Mouse (Mus musculus): Measurements from ENCODE around the gene 4933430I17Rik.

Gene 4933430I17Rik

DNA sequence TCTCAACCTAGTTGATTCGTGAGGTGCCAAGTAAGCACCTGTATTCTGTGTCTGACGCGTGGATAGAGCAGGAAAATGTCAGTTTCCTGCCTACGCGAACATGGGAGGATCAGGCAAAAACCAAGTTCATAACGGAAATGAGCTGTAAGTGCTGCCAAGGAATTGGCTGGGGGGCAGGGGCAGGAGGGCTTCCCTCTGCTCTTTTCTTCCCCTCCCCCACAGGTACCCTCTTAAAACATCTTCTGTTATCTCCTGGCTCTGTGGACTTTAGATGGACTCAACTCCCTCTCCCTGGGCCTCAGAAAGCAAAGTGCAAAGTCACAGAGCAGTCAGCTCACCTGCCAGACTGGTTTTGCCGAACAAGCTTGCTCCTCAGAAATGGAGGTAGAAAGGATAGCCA, 22.2 kb upstream of the 4933430I17Rik start:
- in situ Hi-C loops (cut with MboI, MseI), result no loop called here

DNA sequence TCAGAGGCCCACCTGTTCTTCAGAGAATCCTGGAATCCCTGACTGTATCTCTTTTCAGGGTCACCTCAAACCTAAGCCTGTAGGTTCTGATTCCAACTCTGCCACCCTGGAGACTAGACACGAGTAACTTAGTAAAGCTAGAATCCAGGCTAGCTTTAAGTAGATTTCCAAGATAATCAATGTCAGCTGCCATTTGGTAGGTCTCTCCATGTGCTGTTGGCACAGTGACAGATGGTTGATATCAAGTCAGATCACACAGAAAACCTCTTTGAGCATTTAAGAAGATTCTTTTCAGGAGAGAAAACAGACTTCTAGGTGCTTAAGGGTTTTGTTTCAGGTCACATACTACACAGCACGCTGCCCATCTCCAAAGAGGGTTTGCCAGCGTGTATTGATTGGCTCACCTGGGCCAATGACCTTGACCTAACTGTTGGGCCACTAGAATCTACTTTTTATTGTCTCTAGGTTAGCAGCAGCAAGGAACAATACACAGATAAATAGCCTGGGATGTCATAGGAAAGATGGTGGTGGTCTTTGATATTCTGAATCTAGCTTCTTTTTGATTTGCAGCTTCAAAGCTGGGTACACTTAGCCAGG, 21.7 kb upstream of the 4933430I17Rik start, which contains the start of gene Hdhd3:
Hdhd3 (minus strand) TSS at position 94 of the 597 bp plus-strand sequence.
- in situ Hi-C loops (cut with MboI, MseI), result no loop called here

DNA sequence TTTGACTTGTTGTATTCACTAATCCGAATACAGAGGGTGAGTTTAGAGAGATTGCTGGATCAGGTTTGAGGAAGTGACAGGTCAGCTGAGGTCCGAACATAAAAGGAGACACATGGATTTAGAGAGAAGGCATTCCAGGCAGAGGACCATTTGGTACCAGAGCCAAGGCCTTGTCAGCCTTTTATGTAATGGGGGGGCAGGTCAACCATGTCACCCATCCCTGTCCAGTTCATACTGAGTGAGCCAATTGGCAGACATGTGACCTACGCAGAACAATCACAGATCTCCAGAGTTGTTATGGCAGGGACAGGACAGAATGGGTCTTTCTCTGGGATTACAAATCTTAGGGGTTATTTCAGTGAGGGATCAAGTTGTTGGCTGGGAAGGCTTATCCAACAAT, 19.2 kb upstream of the 4933430I17Rik start:
- in situ Hi-C loops (cut with MboI, MseI), result no loop called here

DNA sequence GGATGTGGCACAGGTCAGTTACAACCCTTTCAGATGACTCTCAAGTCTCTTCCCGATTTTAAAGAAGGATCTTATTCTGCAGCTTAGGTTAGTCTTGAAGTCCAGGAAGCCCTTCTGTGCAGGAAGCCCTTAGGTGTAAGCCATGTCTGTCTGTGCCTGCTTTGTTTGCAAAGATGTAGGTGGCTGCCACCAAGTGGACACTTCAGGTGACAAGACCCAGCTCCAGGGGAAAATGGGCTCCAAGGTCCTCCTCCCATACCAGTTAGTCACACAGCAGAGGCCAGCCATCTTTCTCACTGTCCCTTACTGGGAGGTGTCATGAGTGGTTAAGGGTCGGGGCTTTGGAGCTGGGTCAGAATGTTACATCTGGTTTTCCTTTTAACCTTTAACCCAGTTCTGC, 18.4 kb upstream of the 4933430I17Rik start:
- in situ Hi-C loops (cut with MboI, MseI), result no loop called here

DNA sequence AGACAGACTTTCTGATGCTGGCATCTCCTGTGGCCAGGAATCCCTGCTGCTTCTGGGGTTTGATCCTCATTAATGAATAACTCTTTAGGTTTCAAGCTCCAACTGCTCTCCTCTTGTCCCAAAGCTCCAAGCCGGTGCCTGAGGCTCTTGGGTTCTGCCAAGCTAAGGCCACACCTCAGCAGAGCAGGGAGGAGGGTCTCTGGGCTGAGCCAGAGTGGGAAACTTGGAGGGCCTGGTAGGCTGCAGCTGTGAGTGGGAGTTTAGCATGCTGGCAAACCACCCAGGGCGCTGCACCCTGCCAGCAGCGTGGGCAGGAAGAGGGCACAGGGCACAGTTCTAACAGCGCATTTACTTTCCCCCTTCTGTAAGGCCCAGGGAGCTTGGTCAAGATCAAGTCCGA, 16.3 kb upstream of the 4933430I17Rik start:
- in situ Hi-C loops (cut with MboI, MseI), result no loop called here

DNA sequence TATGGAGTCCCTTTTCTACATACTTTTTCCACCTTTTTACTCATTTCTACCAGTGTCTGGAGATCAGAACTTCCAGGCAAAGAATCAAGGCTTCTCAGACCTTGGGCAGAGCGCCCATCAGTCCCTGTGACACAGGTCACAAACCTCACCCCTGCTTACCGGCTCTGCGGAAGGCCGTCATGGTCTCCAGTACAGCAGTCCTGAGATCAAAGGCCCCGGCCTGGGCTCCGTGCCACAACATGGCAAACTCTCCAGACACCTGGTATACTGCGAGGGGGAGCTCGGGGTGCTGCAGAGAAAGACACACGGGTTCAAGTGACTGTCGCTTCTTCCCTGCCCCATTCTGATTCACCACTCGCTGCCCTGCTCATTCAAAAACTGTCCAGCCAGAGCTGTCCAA, 15.2 kb upstream of the 4933430I17Rik start:
- in situ Hi-C loops (cut with MboI, MseI), result no loop called here

DNA sequence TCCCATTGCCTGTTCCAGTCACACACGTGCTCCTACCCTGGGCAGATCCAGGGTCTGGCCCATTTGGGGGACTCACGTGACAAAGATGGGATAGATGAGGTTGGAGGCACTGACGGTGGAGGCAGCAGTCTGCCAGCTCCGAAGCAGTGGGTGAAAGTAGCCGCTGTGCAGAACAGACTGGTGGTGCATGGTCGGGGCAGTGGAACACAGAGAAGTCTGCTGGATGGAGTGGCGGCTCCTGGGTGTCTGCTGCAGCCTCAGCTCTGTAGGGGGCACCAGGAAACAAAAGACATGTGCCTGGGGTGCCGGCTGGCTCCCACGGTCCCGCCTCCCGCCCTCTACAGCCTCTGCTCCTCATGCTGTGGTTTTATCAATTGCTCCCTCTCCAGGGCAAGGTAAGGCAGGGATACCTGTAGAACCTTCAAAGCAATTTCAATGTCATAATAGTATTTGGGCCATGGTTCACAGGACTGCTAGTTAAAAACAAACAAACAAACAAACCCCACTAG, 11.1 kb upstream of the 4933430I17Rik start:
- in situ Hi-C loops (cut with MboI, MseI), result no loop called here

DNA sequence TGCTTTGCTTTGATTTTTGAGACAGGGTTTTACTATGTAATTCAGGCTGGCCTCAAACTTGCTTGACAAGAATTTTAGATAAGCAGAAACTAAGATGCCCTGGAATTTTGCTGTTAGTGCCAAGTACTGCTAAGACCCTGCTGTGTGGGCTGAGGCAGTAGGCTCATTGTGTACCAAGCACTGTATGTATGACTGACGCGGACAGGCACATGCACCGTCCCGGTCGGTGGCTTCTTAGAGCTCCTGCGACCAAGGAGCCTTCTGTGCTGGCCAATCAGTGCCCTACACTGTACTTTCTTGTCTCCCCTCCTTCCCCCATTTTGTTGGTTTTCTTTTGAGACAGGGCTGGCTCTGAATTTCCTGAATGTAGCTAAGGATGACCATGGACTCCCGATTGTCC, 10.2 kb upstream of the 4933430I17Rik start:
- in situ Hi-C loops (cut with MboI, MseI), result loop anchor here (5.0 kb wide), 1 partner anchor 98 kb away; no protein-coding TSS in a partner anchor

DNA sequence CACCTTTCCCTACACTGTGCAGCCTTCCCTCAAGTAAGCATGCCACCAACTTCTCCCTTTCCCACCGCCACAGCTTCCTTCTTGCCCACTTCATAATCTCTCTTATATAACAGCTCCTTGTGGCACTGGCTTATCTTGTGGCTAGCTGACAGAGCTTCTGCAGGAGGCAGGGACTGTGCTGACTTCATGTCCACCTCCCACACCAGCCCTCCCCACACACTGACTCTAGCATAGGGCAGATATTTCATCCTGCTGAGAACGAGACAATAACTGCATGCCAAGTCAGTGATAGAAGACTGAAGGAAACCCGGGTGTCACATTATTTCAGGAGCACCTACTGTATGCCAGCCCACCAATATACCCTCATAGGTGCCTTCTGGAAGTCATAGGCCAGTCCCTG, 9.7 kb upstream of the 4933430I17Rik start:
- in situ Hi-C loops (cut with MboI, MseI), result loop anchor here (5.0 kb wide), 1 partner anchor 98 kb away; no protein-coding TSS in a partner anchor

DNA sequence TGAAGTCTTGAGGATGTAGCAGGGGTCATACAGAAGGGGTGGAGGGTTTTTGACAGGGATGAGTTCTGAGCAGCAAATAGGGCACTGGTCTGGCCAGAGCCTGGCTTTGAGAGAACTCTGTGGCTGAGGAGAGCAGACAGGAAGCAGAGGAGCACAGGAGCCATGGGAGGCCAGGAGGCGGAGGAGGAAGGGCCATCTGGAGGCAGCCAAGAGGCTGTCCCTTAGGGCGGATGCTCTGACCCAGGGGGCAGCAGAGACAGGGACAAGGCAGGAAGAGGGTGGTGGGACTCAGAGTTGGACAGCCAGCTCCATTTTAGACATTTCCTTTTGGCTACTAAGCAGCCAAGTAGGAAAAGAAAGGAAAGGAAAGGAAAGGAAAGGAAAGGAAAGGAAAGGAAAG, 9.1 kb upstream of the 4933430I17Rik start:
- in situ Hi-C loops (cut with MboI, MseI), result loop anchor here (5.0 kb wide), 1 partner anchor 99 kb away; no protein-coding TSS in a partner anchor

DNA sequence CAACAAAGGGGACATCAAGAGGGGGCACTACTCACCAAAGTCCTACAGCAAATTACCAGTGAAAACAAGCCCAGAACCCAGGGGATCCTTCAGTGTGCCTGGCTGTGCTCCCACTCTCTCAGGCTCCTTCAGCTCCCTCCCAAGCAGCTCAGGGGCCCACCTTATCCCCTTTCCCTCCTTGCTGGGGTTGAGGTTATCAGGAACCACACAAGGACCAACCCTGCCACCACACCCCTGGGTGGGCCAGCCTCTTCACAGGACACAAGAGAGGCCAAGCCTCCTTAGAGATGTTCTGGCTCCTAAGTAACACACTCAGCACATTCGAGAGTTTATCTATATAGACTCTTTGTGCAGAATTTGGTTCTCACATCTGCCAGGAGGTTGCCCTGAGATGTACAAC, 8.6 kb upstream of the 4933430I17Rik start:
- in situ Hi-C loops (cut with MboI, MseI), result loop anchor here (5.0 kb wide), 1 partner anchor 99 kb away; no protein-coding TSS in a partner anchor

DNA sequence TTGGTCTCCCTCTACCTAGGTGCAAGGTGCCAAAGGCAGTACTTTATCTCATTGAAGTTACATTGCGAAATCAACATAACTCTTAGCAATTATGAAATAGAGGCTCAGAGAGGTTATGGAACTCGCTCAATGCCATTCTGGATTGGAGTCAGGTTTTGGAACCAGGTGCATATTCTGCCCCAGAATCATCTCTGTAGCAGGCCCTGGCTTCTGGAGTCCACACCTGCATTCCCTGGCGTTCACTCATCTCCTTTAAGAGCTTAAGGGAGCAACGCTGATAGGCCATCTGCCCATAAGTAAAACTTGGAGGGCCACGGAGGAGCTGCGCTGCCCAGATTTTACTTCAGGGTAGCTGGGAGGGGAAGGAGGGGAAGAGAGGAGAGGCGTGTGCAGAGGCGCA, 8.1 kb upstream of the 4933430I17Rik start:
- in situ Hi-C loops (cut with MboI, MseI), result loop anchor here (5.0 kb wide), 1 partner anchor 100 kb away; no protein-coding TSS in a partner anchor

DNA sequence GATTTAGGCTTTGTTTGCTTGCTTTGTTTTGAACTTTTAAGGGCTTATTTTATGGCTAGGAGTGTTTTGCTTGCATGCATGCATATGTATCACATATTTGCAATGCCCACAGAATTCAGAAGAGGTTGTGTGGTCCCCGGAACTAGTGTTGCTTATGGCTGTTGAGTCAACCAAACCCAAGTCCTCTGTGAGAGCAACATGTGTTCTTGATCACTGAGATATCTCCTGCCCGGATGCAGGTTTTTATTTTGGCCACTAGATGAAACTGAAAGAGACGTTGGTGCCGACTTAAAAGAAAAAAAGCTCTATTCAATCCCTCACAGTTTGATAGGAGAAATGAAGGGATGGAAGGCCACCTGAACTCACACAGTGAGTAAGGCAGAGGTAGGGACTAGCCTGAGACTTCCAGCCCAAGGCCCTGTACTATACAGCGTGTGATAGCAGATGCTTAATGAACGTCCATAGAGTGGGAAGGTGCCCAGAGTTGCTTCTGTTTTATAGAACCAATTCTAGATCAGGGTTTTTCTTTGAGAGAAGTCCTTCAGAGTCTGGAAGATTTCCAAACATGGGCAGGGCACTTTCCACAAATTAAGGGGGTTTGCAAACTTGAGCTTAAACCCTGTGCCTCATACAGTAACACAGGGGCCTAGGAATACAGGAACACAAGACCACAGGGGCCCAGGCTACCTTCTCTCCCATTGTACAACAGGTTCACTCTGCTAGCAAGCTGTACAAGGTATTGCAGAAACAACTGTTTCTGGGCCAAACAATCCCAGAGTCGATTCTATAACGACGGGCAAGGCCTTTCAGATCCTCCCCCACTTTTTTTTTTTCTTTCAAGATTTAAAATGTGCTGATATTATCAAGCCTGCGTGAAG, 7.4 kb upstream of the 4933430I17Rik start:
- in situ Hi-C loops (cut with MboI, MseI), result loop anchor here (5.0 kb wide), 1 partner anchor 100 kb away; no protein-coding TSS in a partner anchor

DNA sequence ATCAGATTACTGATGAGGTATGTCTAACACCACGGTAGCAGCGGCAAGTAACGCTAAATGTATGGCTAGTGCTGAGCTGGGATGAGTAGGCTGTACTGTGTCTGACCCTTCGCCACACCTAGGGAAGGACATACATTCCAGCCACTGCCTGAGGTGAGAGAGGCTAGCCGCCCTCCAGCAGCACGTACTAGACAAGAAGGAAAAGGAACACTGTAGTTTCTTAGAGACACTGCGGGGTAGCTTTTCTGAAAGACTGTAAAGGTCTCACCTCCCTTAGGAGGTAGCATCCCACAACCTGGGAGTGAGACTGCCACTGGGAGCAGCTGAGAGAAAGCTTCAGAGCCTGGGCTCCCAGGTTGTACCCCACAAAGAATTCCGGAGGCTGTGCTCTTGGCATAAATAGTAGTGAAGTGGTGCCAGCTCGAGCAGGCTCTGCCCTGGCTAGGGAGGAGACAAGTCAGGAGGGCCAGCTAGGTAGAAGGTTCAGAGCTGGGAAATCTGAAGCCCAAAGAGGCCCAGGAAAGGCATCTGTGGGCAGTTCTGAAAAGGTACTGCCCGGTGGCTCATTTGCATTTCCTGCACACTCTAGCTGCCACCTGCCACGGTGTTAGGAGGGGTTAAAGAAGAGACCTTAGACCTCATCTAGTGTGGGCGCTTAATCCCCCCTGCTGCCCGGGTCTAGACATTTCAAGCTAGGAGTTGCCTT, 6.6 kb upstream of the 4933430I17Rik start:
- in situ Hi-C loops (cut with MboI, MseI), result loop anchor here (5.0 kb wide), 1 partner anchor 101 kb away; no protein-coding TSS in a partner anchor

DNA sequence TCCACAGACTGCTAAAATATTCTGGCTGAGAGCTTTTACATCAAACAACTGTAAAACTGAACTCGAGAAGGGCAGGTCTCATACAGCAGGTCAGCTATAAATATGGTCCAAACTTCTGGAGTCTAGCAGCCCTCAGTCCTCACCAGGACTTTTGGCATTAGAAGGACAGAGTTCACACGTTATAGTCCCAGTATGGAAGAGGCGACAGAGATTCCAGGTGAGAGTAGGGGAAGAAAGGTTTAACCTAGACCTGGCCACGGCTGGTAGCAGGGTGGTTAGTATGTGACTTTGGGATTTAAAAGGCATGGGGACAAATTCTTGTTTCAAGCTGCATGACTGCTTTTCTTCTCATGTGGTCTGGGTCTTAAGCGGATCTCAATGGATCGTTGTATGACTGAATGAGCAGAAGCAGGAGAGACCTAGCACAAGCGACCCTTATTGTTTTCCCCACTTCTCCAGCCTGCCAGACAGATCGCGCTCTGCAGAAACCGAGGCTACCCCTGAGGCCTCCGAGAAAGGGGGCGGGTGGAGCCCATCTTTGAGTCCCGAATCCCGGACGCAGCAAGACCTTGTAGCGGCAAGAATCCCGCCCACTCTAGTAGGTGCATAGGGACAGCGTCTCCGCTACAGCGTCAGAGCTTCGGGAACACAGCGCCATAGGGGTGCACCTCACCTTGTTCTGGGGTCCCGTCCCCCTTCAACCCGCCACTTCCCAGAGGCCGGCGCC, 5.9 kb upstream of the 4933430I17Rik start:
- in situ Hi-C loops (cut with MboI, MseI), result loop anchor here (5.0 kb wide), 1 partner anchor 102 kb away; no protein-coding TSS in a partner anchor

DNA sequence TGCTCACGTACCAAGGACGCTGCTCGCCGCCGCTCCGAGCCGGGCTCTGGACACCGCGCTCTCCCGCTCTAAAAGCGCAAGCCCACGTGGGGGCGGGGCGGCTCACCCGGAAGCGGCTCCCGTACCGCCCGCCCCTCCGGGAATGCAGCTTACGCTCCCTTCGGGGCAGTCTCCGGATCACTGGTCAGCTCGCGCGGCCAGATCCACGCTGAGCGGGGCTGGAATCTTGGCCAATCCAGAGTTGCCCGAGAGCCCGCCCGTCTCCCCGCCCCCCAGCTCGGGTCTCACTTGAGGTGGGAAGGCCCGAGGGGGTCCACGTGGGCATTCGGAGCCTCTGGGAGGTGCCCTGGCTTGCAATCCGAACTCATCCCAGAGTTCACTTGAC, 5.3 kb upstream of the 4933430I17Rik start, which contains the start of gene Alad:
Alad (minus strand) TSS at position 70 of the 385 bp plus-strand sequence.
- in situ Hi-C loops (cut with MboI, MseI), result loop anchor here (5.0 kb wide), 1 partner anchor 103 kb away; no protein-coding TSS in a partner anchor

DNA sequence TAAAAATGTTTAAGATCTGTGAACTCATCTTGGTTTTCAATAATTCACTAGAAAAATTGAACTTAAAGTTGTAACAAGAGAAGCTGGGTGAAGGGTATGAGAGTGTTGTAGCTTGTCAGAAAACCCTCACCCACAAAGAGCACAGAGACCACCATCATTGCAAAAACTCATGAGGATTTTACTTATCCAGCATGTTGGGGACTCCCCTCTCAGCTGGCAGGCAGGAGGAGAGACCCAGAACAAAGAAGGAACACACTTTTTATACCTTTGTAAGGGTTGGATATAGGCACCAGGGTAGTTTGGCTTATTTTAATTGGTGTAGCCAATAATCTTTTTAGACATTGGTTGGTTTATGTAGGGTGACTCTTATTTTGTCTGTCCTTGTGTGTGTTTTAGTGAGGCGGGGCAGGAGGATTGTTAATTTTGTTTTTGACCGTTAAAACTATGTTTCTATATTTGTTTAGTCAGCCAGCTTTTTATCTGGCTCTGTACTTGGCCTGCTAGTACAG, 4.2 kb upstream of the 4933430I17Rik start:
- in situ Hi-C loops (cut with MboI, MseI), result no loop called here

DNA sequence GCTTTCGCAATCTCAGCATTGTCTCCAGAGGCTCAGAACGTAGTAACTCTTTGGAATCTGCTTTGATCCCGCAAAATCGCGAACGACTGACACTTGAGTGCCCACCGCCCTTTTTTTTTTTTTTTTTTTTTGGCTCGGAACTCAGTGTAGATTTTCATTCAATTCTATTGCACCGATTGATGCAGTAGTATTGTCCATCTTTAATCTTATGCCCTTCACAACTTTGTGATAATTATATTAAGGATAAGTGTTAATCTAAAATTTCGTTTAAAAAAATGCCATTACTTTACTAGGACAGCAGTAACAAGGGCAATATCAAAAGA, 281 bp downstream of the 4933430I17Rik start:
- in situ Hi-C loops (cut with MboI, MseI), result no loop called here

DNA sequence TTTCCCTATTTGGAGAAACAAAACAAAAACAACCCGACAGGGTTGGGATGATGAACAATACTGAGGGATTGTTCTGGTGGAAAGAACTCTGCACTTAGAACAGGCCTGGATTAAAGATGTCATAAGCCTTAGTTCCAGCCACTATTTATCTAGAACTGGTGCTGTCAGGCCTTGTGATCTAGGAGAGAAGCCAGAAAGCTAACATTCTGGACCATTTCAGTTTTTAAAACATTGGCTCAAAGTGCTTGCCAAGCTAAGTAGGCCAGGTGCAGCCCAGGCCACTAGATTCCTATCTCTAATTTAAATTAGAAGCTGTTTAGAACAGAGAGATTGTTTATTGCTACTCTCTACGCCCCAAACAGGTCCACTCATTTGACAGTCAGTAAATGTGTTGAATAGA, 1.1 kb downstream of the 4933430I17Rik start:
- in situ Hi-C loops (cut with MboI, MseI), result no loop called here

DNA sequence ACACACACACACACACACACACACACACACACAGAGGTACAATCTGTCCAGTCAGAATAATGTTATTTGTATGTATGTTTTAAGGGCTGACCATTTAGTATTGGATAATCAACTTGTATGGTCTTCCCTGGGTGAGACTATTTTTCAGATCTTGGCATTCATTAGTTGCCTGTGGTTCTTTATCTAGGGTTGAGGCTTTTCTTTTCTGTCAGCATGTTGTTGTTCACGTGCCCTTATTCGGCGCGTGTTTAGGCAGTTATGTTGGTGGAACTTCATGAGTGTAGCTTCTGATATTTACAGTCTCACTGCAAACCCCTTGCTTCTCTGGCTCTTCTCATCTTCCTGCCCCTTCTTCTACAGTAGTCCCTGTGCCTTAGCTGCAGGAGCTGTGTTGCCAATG, 2.5 kb downstream of the 4933430I17Rik start:
- in situ Hi-C loops (cut with MboI, MseI), result no loop called here

DNA sequence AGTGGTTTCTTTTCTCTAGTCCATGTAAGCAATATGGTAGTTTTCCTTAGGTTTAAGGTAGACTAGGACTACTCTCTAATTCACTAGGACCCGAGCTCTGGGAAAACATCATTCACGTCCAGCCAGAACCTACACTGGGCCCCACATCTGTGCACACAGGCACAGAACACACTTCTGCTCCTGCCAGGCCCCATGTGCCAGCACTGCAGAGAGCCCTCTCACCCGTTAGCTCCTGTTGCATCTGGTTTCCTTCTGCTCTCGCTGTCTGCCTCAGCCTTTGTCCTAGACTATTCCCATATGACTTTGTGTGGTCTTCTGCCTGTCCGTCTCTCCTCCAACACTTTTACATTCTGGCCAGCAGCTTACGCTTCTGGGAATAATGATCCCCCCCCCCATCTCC, 8.6 kb downstream of the 4933430I17Rik start:
- in situ Hi-C loops (cut with MboI, MseI), result no loop called here

Measured in regulatory T cell (primary cell).